Mouse (Mus musculus): ENCODE data around the gene Fntb. TPM values are rescaled to one million over a fixed set of nuclear protein-coding genes. Genes with fewer than 3 reads are reported as not detected.
"Not testable (repeated sequence)": the region's sequence is repeated elsewhere in the genome, so short reads cannot be mapped to it uniquely, and the experiment has no call there.

Gene Fntb
- polyA plus RNA-seq, 1 experiment from 2014 or later: 33.2 TPM

GRCm38 (mm10) chr12:76776898-76777297 is 11.5 kb downstream of the Fntb start:
- H3K27me3 ChIP-seq: no peaks in the 10 kb centered on the region
- H3K27ac ChIP-seq (replicated peaks): no peak overlapping the region
- no peak overlapping the region for H3K9ac ChIP-seq (replicated peaks)
- H3K9me3 ChIP-seq: no peaks in the 10 kb centered on the region
- 94% methylated on average over 5 of the region's 5 CpGs for WGBS
- H3K4me1 ChIP-seq: 0 out of 2 replicates have a peak, but pooled peaks cover 2% of the 10 kb centered on the region
- H3K4me2 ChIP-seq (replicated peaks): no peak overlapping the region
- no peak overlapping the region for H3K4me3 ChIP-seq
- no peak for ATAC-seq (replicated peaks)
- H3K36me3 ChIP-seq: peaks cover 2% of the 10 kb centered on the region; the same call in 1 of the 2 replicates

GRCm38 (mm10) chr12:76777845-76778244 is 12.5 kb downstream of the Fntb start:
- H3K27ac ChIP-seq (replicated peaks): no peak overlapping the region
- no peaks in the 10 kb centered on the region for H3K27me3 ChIP-seq
- no peak overlapping the region for H3K9ac ChIP-seq (replicated peaks)
- H3K36me3 ChIP-seq: peaks cover 2% of the 10 kb centered on the region; the same call in 1 of the 2 replicates
- H3K4me2 ChIP-seq (replicated peaks): no peak overlapping the region
- H3K4me3 ChIP-seq: no peak overlapping the region
- ATAC-seq (replicated peaks): no peak
- H3K9me3 ChIP-seq: no peaks in the 10 kb centered on the region
- H3K4me1 ChIP-seq: 0 out of 2 replicates have a peak, but pooled peaks cover 2% of the 10 kb centered on the region

- Histone ChIP-seq H3K27me3 (no peaks in the 10 kb centered on the region), H3K4me2 (replicated peaks) (no peak overlapping the region), H3K36me3 (peaks cover 2% of the 10 kb centered on the region; the same call in 1 of the 2 replicates), H3K27ac (replicated peaks) (no peak overlapping the region), H3K9ac (replicated peaks) (no peak overlapping the region), H3K4me3 (no peak overlapping the region), H3K9me3 (no peaks in the 10 kb centered on the region), H3K4me1 (0 out of 2 replicates have a peak, but pooled peaks cover 2% of the 10 kb centered on the region)
- 83% methylated on average over 10 of the region's 10 CpGs for WGBS
- ATAC-seq (replicated peaks): no peak
These were observed 13.1 kb downstream of the Fntb start for GRCm38 (mm10) chr12:76778305-76779083.

GRCm38 (mm10) chr12:76779951-76780350 is 14.6 kb downstream of the Fntb start:
- peaks cover 2% of the 10 kb centered on the region; the same call in 1 of the 2 replicates for H3K36me3 ChIP-seq
- ATAC-seq (replicated peaks): no peak
- WGBS: 80% methylated on average over 5 of the region's 5 CpGs
- no peak overlapping the region for H3K9ac ChIP-seq (replicated peaks)
- H3K27ac ChIP-seq (replicated peaks): no peak overlapping the region
- no peaks in the 10 kb centered on the region for H3K27me3 ChIP-seq
- no peak overlapping the region for H3K4me2 ChIP-seq (replicated peaks)
- no peak overlapping the region for H3K4me3 ChIP-seq
- 0 out of 2 replicates have a peak, but pooled peaks cover 2% of the 10 kb centered on the region for H3K4me1 ChIP-seq
- no peaks in the 10 kb centered on the region for H3K9me3 ChIP-seq

- no peak overlapping the region for H3K4me3 ChIP-seq
- ATAC-seq (replicated peaks): no peak; the same call in 1 of the 2 replicates
These were observed 15.5 kb downstream of the Fntb start for GRCm38 (mm10) chr12:76780639-76781468.

GRCm38 (mm10) chr12:76784056-76784619 is 18.7 kb downstream of the Fntb start:
- no peak overlapping the region for H3K9ac ChIP-seq (replicated peaks)
- no peak overlapping the region for H3K27ac ChIP-seq (replicated peaks)
- no peaks in the 10 kb centered on the region for H3K27me3 ChIP-seq
- no peak overlapping the region for H3K4me2 ChIP-seq (replicated peaks)
- ATAC-seq (replicated peaks): no peak
- no peaks in the 10 kb centered on the region for H3K36me3 ChIP-seq
- H3K4me1 ChIP-seq: 0 out of 2 replicates have a peak, but pooled peaks cover 2% of the 10 kb centered on the region
- H3K4me3 ChIP-seq: no peak overlapping the region
- WGBS: 65% methylated on average over 10 of the region's 10 CpGs
- no peaks in the 10 kb centered on the region for H3K9me3 ChIP-seq

More at GRCm38 (mm10) chr12:76780639-76781468, 15.5 kb downstream of the Fntb start:
- H3K4me1 ChIP-seq: 0 out of 2 replicates have a peak, but pooled peaks cover 2% of the 10 kb centered on the region
- no peaks in the 10 kb centered on the region for H3K27me3 ChIP-seq
- no peaks in the 10 kb centered on the region for H3K9me3 ChIP-seq
- H3K27ac ChIP-seq (replicated peaks): peak overlapping the region; percentile 77
- no peak overlapping the region for H3K9ac ChIP-seq (replicated peaks)
- no peak overlapping the region for H3K4me2 ChIP-seq (replicated peaks)
- 66% methylated on average over 12 of the region's 12 CpGs for WGBS
- peaks cover 2% of the 10 kb centered on the region; the same call in 1 of the 2 replicates for H3K36me3 ChIP-seq

- 49% methylated on average over 8 of the region's 8 CpGs for WGBS
- Histone ChIP-seq H3K4me1 (peaks cover 5% of the 10 kb centered on the region; the same call in 1 of the 2 replicates), H3K27me3 (no peaks in the 10 kb centered on the region), H3K4me2 (replicated peaks) (no peak overlapping the region), H3K36me3 (no peaks in the 10 kb centered on the region), H3K9ac (replicated peaks) (no peak overlapping the region), H3K4me3 (no peak overlapping the region), H3K9me3 (no peaks in the 10 kb centered on the region), H3K27ac (replicated peaks) (no peak overlapping the region)
- ATAC-seq (replicated peaks): no peak
These were observed 25.2 kb downstream of the Fntb start for GRCm38 (mm10) chr12:76790446-76791084.

GRCm38 (mm10) chr12:76792540-76792939 is 27.2 kb downstream of the Fntb start:
- H3K4me1 ChIP-seq; H3K4me2 ChIP-seq (replicated peaks); ATAC-seq (replicated peaks); H3K27ac ChIP-seq (replicated peaks); H3K9me3 ChIP-seq; H3K9ac ChIP-seq (replicated peaks); H3K36me3 ChIP-seq; H3K27me3 ChIP-seq; H3K4me3 ChIP-seq: not testable (repeated sequence)
- 59% methylated on average over 14 of the region's 14 CpGs for WGBS

GRCm38 (mm10) chr12:76795350-76795749 is 30.0 kb downstream of the Fntb start, which contains the start of gene Gpx2:
Gpx2 (minus strand) TSS chr12:76795554.
- Histone ChIP-seq H3K4me3 (no peak within 1 kb of the TSS), H3K9me3 (no peaks in the 10 kb centered on the region), H3K4me2 (replicated peaks) (no peak within 1 kb of the TSS), H3K27me3 (no peaks in the 10 kb centered on the region), H3K4me1 (peaks cover 2% of the 10 kb centered on the region; the same call in 1 of the 2 replicates), H3K27ac (replicated peaks) (no peak within 1 kb of the TSS), H3K36me3 (no peaks in the 10 kb centered on the region), H3K9ac (replicated peaks) (no peak within 1 kb of the TSS)
- WGBS: 73% methylated on average over 5 of the region's 5 CpGs
- no peak for ATAC-seq (replicated peaks)

GRCm38 (mm10) chr12:76796938-76797539 is 31.6 kb downstream of the Fntb start:
- Histone ChIP-seq H3K4me3 (no peak overlapping the region), H3K4me2 (replicated peaks) (no peak overlapping the region), H3K9me3 (no peaks in the 10 kb centered on the region), H3K4me1 (no peaks in the 10 kb centered on the region), H3K27ac (replicated peaks) (no peak overlapping the region), H3K9ac (replicated peaks) (no peak overlapping the region), H3K27me3 (no peaks in the 10 kb centered on the region), H3K36me3 (no peaks in the 10 kb centered on the region)
- WGBS: 93% methylated on average over 7 of the region's 7 CpGs
- ATAC-seq (replicated peaks): no peak

- no peak overlapping the region for H3K27ac ChIP-seq (replicated peaks)
- no peaks in the 10 kb centered on the region for H3K9me3 ChIP-seq
- ATAC-seq (replicated peaks): no peak
- H3K4me1 ChIP-seq: no peaks in the 10 kb centered on the region
- no peak overlapping the region for H3K4me2 ChIP-seq (replicated peaks)
- WGBS: 44% methylated on average over 5 of the region's 5 CpGs
- H3K36me3 ChIP-seq: no peaks in the 10 kb centered on the region
- no peaks in the 10 kb centered on the region for H3K27me3 ChIP-seq
- H3K9ac ChIP-seq (replicated peaks): no peak overlapping the region
- H3K4me3 ChIP-seq: no peak overlapping the region
These were observed 32.8 kb downstream of the Fntb start for GRCm38 (mm10) chr12:76798008-76798720.
